ENCODE assay signal across 34 mouse cellular contexts in genomic region chr16:58393036-58393435, GRCm38 (mm10).
"Had no signal": no experiment of that assay in that cellular context is flagged by ENCODE, and none has a peak within 500 bp of the region (broad histone marks: within the 10 kb centered on the region; RNA-seq: fewer than 3 reads in every experiment).

No protein-coding gene starts in this region.

- H3K4me3 ChIP-seq: heart, embryonic 12.5 days; heart, embryonic 13.5 days; heart, embryonic 15.5 days; hindbrain, embryonic 10.5 days; hindbrain, embryonic 12.5 days; hindbrain, embryonic 15.5 days; intestine, embryonic 15.5 days; kidney, embryonic 15.5 days; layer of hippocampus, adult 2 months; left cerebral cortex, adult 2 months had no signal

- ATAC-seq: hindbrain, embryonic 16.5 days; hindbrain, postnatal 0 days; inflammation-experienced regulatory T-cells, adult 6 months; intestine, embryonic 15.5 days; intestine, embryonic 16.5 days; intestine, postnatal 0 days had no signal

- H3K4me1 ChIP-seq: heart, embryonic 15.5 days; hindbrain, embryonic 15.5 days; intestine, embryonic 15.5 days; kidney, embryonic 15.5 days had no signal

- H3K9me3 ChIP-seq: heart, embryonic 12.5 days; heart, embryonic 13.5 days; heart, embryonic 15.5 days; hindbrain, embryonic 10.5 days; hindbrain, embryonic 12.5 days; hindbrain, embryonic 15.5 days; intestine, embryonic 15.5 days; kidney, embryonic 15.5 days had no signal

- DNase-seq: heart, postnatal 10 days; heart, postnatal 14 days; heart, postnatal 36 days; heart, postnatal 4 days; kidney, adult 11 months; kidney, adult 18-20 months; kidney, adult 2 months; kidney, adult 8-10 months; kidney, adult 9 months; kidney, postnatal 10 days; kidney, postnatal 14 days; kidney, postnatal 25 days; kidney, postnatal 36 days; kidney, postnatal 4 days; layer of hippocampus, adult 9-11 months; layer of hippocampus, postnatal 36 days had no signal

- H3K36me3 ChIP-seq: heart, embryonic 12.5 days; heart, embryonic 13.5 days; heart, embryonic 15.5 days; hindbrain, embryonic 10.5 days; hindbrain, embryonic 12.5 days; hindbrain, embryonic 15.5 days; intestine, embryonic 15.5 days; kidney, embryonic 15.5 days had no signal

- H3K27me3 ChIP-seq: heart, embryonic 12.5 days; heart, embryonic 13.5 days; heart, embryonic 15.5 days; hindbrain, embryonic 12.5 days; hindbrain, embryonic 15.5 days; intestine, embryonic 15.5 days; kidney, embryonic 15.5 days had no signal

- H3K27ac ChIP-seq: heart, embryonic 13.5 days; heart, embryonic 15.5 days; hindbrain, embryonic 10.5 days; hindbrain, embryonic 12.5 days; hindbrain, embryonic 14.5 days; hindbrain, embryonic 15.5 days; hindbrain, postnatal 0 days; intestine, embryonic 15.5 days; kidney, embryonic 15.5 days; kidney, postnatal 0 days; layer of hippocampus, adult 2 months; left cerebral cortex, adult 2 months had no signal

- H3K4me2 ChIP-seq: heart, embryonic 11.5 days; heart, embryonic 12.5 days; heart, embryonic 13.5 days; heart, embryonic 15.5 days; hindbrain, embryonic 12.5 days; hindbrain, embryonic 14.5 days; hindbrain, embryonic 15.5 days; intestine, embryonic 15.5 days; kidney, embryonic 15.5 days had no signal

- H3K9ac ChIP-seq: heart, embryonic 12.5 days; heart, embryonic 13.5 days; heart, embryonic 15.5 days; hindbrain, embryonic 12.5 days; hindbrain, embryonic 14.5 days; hindbrain, embryonic 15.5 days; intestine, embryonic 15.5 days; kidney, embryonic 15.5 days had no signal
